Mouse (Mus musculus): ENCODE measurements around the gene Tbc1d17. TPM values are rescaled to one million over a fixed set of nuclear protein-coding genes. Genes with fewer than 3 reads are reported as not detected.
"Not testable (repeated sequence)": the region's sequence is repeated elsewhere in the genome, so short reads cannot be mapped to it uniquely, and the experiment has no call there.

Tbc1d17 gene
- 44.6 and 49.0 TPM in 2 replicates for polyA plus RNA-seq (2012; rRNA removed)

- DNase-seq (ENCODE audit: low read depth, low spot score): peak; percentile 95
- whole genome bisulfite sequencing: under 1% methylated on average over 54 of the region's 54 CpGs
Observed at GRCm38 (mm10) chr7:44848561-44849415, at the start of gene Tbc1d17, which contains the start of gene Akt1s1. TSS of gene Tbc1d17 (minus strand) at chr7:44849079. TSS of gene Akt1s1 (plus strand) at chr7:44848991.

- 30% methylated on average over 19 of the region's 19 CpGs for WGBS
- no peak for DNase-seq (ENCODE audit: low read depth, low spot score)
Observed at GRCm38 (mm10) chr7:44898607-44899006, 49.7 kb upstream of the Tbc1d17 start.

- WGBS: 42% methylated on average over 10 of the region's 10 CpGs
- no peak for DNase-seq (ENCODE audit: low read depth, low spot score)
Observed at GRCm38 (mm10) chr7:44896499-44896898, 47.6 kb upstream of the Tbc1d17 start.

GRCm38 (mm10) chr7:44895593-44896434, 46.9 kb upstream of the Tbc1d17 start, which contains the start of gene Fuz:
TSS of gene Fuz (plus strand) at chr7:44896079.
- 1% methylated on average over 34 of the region's 34 CpGs for WGBS
- DNase-seq (ENCODE audit: low read depth, low spot score): peak; percentile 68

GRCm38 (mm10) chr7:44895206-44895592, 46.3 kb upstream of the Tbc1d17 start:
- WGBS: 61% methylated on average over 7 of the region's 7 CpGs
- no peak for DNase-seq (ENCODE audit: low read depth, low spot score)

- no peak for DNase-seq (ENCODE audit: low read depth, low spot score)
- 84% methylated on average over 3 of the region's 3 CpGs for WGBS
Observed at GRCm38 (mm10) chr7:44894175-44894574, 45.3 kb upstream of the Tbc1d17 start.

- DNase-seq (ENCODE audit: low read depth, low spot score): no peak
- WGBS: 30% methylated on average over 8 of the region's 8 CpGs
Observed at GRCm38 (mm10) chr7:44893197-44893596, 44.3 kb upstream of the Tbc1d17 start.

- whole genome bisulfite sequencing: under 1% methylated on average over 56 of the region's 56 CpGs
- DNase-seq (ENCODE audit: low read depth, low spot score): no peak
Observed at GRCm38 (mm10) chr7:44892276-44892921, 43.5 kb upstream of the Tbc1d17 start, which contains the start of gene Med25. TSS of gene Med25 (minus strand) at chr7:44892712.

- 11% methylated on average over 6 of the region's 6 CpGs for WGBS
- no peak for DNase-seq (ENCODE audit: low read depth, low spot score)
Observed at GRCm38 (mm10) chr7:44891611-44892010, 42.7 kb upstream of the Tbc1d17 start.

GRCm38 (mm10) chr7:44890737-44891136, 41.9 kb upstream of the Tbc1d17 start:
- DNase-seq (ENCODE audit: low read depth, low spot score): no peak
- 24% methylated on average over 4 of the region's 4 CpGs for WGBS

- no peak for DNase-seq (ENCODE audit: low read depth, low spot score)
- WGBS: 49% methylated on average over 7 of the region's 7 CpGs
Observed at GRCm38 (mm10) chr7:44890180-44890579, 41.3 kb upstream of the Tbc1d17 start.

- WGBS: 77% methylated on average over 13 of the region's 13 CpGs
- DNase-seq (ENCODE audit: low read depth, low spot score): no peak
Observed at GRCm38 (mm10) chr7:44888256-44889105, 39.6 kb upstream of the Tbc1d17 start.

- no peak for DNase-seq (ENCODE audit: low read depth, low spot score)
- 83% methylated on average over 7 of the region's 7 CpGs for WGBS
Observed at GRCm38 (mm10) chr7:44886964-44887363, 38.1 kb upstream of the Tbc1d17 start.

- no peak for DNase-seq (ENCODE audit: low read depth, low spot score)
- WGBS: 93% methylated on average over 5 of the region's 5 CpGs
Observed at GRCm38 (mm10) chr7:44884637-44885036, 35.8 kb upstream of the Tbc1d17 start.

- no peak for DNase-seq (ENCODE audit: low read depth, low spot score)
- 92% methylated on average over 3 of the region's 3 CpGs for WGBS
Observed at GRCm38 (mm10) chr7:44883036-44883435, 34.2 kb upstream of the Tbc1d17 start.

GRCm38 (mm10) chr7:44877833-44878232, 29.0 kb upstream of the Tbc1d17 start:
- 86% methylated on average over 14 of the region's 14 CpGs for WGBS

GRCm38 (mm10) chr7:44871774-44872173, 22.9 kb upstream of the Tbc1d17 start:
- WGBS: 91% methylated on average over 2 of the region's 2 CpGs
- not testable (repeated sequence) for DNase-seq (ENCODE audit: low read depth, low spot score)

More at GRCm38 (mm10) chr7:44877833-44878232, 29.0 kb upstream of the Tbc1d17 start:
- DNase-seq (ENCODE audit: low read depth, low spot score): no peak

- no peak for DNase-seq (ENCODE audit: low read depth, low spot score)
- 89% methylated on average over 1 of the region's 1 CpGs for WGBS
Observed at GRCm38 (mm10) chr7:44871181-44871580, 22.3 kb upstream of the Tbc1d17 start.

GRCm38 (mm10) chr7:44870614-44871013, 21.7 kb upstream of the Tbc1d17 start:
- WGBS: 82% methylated on average over 6 of the region's 6 CpGs
- DNase-seq (ENCODE audit: low read depth, low spot score): no peak
